Mouse (Mus musculus) right cerebral cortex, adult 18-20 months (tissue): ENCODE data around the gene Lifr.

Experiments used
- DNase-seq: peaks from one replicate; pipeline ENCODE4 v3.0.0; 2022; ENCODE audit warnings: mixed read lengths

The Lifr gene

DNA sequence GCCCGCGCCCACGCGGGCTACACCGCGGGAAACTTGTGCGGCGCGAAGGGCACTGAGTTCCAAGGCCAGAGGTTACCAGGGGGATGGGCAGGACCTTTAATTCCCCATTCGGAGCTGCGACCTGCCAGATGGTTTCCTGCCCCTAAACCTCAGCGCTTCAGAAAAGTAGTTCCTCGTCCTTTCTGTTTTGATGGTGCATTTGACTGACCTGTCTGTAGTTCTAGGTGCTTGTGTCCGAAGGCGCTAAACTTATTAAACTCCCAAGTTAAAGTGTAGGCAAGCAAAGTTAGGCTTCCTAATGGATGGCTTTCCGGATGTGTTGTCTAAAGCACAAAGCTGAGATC is 39.5 kb downstream of the Lifr start:
- no peak for DNase-seq

DNA sequence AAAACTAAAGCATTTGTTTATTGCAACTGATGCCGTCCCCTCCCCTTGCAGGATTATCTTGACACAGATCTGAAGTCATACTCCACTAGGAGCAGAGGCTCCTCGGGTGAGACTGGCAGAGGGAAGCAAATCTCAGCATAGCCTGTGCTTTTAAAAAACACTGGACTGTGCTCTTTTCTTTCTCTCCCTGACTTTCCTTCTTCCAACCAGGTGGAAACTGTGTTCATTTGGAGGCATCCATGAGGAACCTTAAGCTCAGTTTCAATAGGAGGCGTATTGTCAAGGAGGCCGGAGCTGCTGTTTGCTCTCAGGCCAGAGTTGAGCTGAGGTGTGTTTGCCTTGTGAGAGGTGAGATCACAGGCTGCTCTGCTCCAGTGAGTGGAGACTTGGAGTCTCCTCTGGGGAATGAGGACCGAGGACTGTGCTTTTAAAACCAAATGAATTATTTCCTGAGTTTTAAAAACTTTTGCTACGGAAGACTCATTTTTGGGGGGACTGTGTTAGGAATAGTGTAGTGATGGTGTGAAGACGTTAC is 40.3 kb downstream of the Lifr start:
- no peak for DNase-seq

DNA sequence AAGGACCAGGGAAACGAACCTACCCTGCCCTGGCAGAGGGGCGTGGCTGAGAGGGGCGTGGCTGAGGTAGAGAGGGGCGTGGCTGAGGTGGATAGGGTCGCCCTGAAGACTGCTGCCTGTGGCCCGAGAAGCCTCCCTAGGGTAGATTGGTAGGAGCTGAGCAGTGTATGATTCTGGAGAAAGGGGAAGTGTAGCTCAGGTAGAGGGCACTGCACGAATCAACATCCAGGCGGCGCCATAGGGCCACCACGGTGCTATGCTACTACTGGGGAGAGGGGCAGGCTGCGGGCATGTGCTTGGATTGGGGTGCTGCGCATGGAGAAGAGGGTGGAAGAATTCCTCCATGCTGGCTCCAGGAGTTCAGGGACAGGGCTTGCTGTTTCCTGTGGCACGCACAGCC is 42.3 kb downstream of the Lifr start:
- no peak for DNase-seq

DNA sequence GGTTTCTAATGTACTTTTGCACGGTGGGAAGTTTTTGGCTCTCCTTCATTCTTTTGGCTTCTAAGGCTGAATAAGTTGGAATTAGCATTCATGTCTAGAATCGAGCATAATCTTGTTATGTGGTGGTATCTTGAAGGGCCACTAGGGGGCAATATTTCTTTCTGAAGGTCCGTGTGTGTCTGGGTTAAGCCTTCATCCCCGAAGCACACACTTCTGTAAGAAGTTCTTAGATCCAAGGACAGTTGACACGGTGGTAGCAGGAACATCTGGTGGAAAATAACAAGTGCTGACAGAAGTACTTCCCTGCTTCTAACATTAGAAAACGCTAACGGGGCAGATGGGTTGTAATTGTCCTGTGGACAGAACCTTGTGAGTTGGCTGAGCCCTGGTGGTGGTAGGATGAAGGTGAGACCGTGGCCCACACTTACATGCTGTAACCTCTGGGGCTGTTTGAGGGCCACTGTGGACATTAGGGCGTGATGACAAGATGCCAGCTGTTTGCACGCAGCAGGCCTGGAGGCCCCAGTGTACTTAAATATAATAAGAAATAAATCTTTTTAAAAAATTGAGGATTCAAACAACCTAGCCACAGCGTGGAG is 44.1 kb downstream of the Lifr start:
- DNase-seq: peak; percentile 27

DNA sequence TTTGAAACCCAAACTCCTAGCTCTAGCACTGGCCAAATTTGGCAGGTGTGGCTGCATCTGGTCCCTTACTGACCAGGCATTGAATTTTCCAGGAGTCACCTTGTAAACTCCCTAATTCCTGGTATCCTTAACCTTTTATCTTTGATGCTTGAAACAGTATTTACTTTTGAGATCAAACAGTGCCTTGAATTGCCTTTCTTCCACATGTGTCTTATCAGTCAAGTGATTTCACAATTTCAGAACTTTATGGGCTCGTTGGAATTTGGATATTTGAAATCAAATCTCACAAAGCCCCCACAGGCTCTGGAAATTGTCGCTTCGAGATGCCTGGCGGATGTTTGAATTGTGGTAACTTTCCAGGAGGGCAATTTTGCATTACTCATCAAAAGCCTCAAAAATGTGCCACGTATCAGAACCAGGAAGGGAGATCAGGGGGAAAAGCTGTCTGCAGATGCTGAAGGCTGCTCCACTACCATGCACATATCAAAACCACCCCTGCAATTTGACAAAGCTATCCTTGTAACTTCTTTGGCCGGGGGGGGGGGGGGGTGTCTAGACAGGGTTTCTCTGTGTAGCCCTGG is 45.7 kb downstream of the Lifr start:
- no peak for DNase-seq

DNA sequence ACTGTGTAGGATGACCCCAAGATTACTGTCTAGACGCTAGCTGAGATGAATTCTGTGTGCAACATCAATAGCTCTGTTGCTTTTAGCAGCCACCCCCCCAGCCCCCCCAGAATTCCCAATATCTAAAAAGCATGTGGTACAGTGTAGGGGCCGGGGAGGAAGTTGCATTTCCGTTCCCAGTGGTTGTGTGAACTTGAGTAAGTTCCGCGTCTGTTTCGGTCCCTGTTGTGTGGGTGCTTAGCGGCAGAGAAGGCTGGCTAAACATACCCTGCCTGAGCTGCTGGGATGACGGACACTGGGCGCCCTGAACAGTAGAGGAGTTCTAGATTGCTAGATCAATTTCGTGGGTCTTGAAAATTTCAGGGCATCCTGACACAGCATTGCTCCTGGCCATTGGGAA is 46.5 kb downstream of the Lifr start:
- DNase-seq: no peak

DNA sequence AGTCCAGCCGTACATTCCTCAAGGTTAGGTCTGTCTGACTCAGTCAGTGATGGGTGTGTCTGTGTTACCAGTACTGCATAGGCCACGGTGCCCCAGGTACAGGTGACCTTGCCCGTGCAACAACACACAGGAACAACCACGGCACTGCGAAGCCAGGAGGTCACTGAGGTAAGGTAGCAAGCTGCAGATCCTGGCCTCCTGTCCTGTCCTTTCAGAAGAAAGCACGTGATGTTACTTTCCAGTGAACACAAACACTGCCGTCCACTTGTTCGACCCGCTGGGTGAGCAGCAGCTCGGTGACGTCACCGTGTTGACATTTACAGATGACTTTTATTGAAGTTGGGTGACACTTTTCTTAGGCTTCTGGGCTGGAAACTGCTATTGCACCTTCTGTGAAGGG is 47.2 kb downstream of the Lifr start:
- no peak for DNase-seq

DNA sequence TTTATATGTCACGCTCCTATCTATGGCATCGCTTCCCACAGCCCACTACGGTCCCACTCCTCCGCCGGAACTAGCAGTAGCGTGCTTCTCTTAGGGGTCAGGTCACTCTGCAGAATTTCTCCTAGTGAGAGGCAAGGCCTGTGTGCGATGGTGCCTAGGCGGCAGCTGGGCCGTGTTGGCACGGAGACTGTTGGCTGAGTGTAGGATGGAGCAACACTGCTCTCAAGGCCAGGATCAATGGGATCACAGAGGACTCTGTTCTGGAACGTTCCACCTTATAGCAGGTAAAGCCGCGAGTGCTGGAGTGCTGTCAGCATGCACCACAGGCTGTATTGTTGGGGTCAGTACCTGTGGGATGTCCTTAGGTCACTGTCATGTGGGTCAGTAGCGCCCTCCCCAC is 48.1 kb downstream of the Lifr start:
- DNase-seq: no peak

DNA sequence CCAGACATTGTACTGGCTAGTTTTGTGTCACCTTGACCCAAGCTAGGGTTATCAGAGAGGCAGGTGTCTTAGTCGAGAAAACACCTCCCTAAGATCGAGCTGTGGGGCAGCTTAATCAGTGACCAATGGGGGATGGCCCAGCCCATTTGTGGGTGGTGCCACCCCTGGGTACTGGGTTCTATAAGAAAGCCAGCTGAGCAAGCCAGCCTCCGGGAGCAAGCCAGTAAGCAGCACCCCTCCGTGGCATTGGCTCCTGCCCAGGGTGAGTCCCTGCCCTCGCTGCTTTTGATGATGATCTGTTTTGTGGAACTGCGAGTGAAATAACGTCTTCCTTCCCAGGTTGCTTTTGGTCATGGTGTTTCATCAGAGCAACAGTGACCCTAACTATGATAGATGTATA is 49.9 kb downstream of the Lifr start:
- no peak for DNase-seq

DNA sequence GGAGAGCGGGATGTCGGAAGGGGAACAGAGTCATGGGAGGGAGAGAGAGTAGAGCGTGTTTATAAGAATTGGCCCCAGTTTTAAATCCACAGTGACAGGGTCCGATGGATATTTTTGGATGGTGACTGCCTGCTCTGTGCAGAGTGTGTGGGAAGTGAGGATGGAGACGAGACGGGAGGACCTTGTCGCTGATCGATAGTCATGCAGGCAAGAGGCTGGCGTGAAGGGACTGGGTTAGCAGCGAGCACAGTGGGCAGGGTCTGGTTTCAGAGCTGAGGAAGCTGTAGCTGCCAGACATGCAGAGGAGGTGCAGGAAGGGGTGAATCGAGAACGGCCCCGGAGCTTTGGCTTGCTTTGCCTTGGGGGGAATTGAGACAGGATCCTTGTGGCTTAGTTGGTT is 50.8 kb downstream of the Lifr start:
- no peak for DNase-seq

DNA sequence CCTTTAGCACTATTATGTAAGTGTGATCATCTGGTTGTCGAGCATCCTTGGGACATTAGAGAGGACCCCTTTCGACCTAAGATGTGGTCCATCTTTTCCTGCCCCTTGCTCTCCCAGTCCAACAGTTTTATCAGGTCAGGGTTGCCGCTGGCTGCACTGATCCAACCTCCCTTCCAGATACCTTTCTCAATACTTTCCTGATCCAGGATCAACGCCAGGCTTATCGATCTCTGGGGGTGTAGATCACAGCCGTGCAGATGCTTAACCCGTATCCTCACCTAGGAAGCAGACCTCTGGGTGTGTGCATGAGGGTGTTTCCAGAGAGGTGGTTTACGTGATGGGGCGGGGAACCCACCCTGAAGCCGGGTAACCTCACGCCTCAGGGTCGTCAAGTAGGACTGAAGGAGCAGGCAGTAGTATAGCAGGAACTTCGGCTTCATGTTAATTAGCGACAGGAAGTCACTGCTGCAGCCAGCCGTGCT is 53.3 kb downstream of the Lifr start:
- no peak for DNase-seq

DNA sequence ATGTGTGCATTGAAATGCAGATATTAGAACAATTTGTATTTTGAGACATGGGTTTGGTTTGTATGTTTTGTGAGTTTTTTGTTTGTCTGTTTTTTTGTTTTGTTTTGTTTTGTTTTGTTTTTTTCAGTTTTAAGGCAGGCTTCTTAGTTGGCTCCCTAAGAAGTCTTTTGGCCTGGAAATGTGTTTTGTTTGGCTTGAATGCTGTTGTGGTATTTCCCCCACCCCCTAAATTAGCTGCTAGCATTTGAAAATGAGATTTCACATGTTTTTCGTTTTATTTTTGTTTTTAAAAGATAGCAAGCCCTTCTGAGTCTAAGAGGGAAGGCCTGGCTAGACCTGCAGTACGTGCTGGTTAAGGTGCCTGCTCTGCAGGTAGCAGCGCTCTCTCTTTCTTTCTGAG is 54.1 kb downstream of the Lifr start:
- no peak for DNase-seq

DNA sequence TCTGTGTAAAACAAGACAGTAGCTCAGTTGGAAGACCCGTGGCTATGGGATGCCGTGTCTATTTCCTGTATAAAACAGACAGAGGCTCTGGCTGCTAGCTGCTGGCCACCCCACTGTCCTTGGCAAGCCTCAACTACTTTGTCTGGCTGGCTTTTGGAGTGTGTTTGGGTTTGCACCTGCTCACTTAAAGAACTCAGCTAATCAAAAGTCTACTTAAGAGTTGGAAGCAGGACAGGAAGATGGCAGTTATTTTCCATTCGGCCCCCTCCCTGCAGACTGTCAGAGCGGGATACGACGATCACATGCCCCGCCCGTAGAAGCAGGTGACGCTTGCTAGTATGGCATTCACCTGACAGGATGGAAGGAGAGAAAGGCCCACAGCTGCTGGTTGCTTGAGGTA is 54.5 kb downstream of the Lifr start:
- no peak for DNase-seq

DNA sequence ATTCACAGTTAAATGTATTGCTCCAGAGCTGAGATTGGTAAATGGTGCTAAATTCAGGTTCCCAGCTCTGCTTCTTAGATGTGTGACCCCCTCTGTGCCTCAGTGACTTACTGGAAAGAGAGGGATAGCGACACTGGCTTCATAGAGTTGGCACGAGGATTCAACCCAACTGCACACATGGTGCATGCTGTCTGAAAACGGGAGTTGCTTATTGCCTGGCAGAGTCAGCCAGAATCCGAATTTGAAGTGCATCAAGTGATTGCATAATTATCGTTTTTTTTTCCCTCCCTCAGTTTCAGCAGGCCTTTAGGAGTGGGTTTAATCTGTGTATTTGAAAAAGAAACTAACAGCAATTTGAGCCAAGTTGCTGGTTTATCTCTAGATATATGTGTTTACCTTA is 55.1 kb downstream of the Lifr start:
- no peak for DNase-seq

DNA sequence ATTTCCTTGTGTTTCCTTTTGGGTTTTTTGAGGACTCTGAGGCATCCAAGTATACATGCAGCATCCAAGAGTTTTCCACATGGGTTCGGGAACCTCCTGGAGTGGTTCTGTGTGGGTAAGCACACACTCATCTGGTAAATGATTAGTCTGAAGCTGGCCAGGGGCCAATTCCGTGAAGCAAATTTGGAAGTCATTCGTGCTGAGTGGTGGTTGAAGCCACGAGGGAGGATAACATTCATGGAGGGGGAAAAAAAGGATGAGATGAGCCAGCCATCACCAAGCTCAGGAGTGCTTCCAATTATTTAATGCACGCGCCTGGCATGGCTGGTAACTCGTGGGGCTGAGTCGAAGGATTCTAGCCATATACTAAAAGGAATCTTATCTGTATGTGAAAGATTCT is 56.1 kb downstream of the Lifr start:
- peak; percentile 39 for DNase-seq

DNA sequence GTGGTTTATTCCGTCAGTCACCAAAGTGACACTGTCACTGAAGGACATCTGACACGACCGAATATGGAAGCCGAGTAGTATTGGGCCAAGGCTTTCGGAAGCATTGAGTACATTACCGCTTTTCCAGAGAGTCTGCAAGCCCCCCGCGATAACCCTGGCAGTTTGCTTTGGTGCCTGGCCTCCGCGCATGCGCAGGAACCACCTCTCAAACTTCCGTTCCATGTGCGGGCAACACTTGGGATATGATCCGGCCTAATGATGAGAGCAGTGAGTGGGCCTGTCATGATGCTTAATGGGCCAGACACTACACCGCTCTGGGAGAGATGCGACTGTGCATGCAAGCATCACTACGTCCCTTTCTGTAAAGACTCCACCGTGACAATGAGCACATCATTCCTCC is 59.4 kb downstream of the Lifr start:
- DNase-seq: no peak

DNA sequence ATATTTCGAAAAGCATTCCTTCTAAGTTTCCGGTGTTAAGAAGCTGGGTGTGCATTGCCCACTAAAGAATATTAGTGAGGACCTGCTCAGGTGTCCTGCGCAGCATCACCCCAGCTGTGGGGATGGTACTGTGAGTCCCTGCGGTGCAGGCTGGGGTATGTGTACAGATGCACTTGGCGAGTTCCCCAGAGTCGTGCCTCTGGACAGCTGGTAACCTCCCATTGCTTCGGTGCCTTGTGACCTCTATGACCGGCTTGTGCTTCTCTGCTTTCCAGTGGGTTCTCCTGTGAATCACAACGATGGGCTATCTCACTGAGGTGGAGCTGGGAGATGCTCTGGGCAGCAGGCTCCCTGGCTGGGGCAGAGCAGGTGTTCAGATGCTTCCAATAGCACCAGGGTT is 60.2 kb downstream of the Lifr start:
- no peak for DNase-seq

DNA sequence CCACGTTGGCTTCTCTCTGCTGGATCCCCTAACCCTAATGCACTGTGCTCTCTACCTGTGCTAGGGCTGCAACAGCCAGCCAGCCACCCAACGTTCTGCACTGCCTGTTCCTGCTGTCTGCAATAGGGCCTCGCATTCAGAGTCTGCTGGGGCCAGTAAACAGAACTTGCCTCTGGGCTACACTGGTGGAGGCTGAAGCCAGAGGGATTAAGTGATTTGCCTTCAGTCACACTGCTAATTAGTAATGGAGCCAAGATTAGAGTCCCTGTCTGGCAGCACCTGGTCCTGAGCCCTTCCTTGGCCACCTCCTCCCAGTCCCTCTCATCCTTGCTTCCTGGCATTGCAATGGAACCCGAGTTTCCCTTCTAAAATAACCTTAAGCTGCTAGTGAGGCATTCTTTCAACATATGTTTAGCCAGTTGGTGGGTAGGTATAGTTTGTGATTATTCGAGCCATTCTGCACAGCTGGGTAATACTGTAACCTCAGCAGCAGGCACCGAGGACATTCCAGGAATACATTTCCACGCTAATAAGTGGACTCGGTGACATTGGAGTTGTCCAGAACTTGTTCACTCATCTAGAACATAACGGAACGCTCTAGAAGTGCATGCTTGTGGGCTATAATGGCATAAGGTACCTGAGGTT is 61.8 kb downstream of the Lifr start:
- no peak for DNase-seq

DNA sequence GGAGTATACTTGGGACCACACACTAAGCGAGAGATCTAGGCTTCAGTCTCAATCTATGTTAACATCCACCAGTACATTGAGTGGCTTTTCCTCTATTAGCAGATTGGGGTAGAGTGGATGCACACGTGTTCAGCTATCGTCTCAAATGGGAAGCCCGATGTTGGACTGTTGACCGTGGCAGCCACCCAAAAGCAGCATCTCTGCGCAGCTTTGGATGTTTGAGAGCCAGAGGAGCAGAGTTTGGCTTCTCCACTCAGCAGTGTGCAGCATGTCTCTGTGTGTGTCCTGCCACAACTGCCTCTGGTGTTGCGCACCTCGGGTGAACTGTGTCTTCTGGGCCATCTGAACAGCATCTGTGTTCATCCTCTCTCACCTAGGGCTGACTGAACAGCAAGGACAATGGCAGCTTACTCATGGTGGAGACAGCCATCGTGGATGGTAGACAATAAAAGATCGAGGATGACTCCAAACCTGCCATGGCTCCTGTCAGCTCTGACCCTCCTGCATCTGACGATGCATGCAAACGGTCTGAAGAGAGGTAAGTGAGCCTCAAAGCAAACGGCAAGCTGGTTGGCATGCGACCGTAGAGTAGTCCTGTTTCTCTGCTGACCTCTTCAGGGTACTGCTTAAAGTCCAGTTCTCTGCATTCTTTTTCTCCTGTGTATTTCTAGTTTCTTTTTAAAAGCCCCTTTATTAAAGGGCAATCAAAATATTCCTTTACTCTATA is 63.8 kb downstream of the Lifr start:
- no peak for DNase-seq

DNA sequence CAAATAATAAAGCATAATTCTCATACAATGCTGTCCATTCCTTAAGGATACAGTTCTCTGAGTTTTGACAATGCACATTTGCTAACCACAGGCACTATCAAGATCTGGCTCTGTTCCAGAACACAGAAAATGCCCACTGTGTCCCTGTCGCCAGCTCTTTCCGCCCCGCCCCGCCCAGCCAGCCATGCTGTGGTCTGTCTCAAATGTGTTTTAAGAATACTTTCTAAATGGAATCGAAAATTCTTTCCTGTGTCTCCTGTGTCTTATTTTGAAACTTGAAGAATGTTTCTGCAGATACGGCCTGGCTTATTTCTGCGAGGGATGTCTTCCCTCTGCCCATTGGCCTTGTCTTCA is 64.3 kb downstream of the Lifr start:
- DNase-seq: no peak

DNA sequence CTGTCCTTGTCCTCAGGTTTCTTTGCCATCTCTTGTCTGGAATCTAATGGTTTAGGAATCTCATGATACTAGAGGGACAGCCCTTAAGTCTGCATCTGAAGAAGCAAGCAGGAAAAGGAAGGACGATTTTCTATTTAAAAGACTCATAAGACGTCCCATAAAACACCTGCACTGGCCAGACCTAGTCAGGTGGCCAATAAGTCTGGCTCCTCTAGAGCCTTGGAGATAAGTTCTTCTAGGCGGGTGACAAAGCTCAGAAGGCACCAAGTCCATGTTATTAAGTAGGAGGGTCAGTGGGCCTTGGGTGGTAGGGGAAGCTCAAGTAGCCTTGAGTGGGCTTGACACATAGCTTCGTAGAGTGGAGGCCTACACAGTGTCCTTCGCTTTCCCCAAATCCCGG is 67.2 kb downstream of the Lifr start:
- no peak for DNase-seq

DNA sequence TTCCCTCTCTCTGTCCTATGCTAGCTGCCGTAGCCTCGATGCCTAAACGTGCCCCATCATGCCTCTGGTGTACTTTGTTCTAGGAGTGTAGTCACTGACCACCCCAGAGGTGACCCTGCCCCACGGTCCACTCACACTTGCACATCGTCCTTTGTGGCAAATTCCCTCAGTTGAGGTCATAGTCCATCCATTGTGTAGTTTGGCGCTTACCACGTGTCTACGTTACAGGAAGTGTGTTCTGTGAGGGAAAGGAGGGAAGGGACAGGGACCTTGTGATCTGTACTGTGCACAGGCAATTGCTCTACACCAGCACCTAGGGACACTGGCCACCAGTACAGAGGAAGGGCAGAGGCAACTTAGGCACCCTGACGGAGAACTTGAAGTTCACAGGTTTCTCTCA is 69.5 kb downstream of the Lifr start:
- DNase-seq: no peak

DNA sequence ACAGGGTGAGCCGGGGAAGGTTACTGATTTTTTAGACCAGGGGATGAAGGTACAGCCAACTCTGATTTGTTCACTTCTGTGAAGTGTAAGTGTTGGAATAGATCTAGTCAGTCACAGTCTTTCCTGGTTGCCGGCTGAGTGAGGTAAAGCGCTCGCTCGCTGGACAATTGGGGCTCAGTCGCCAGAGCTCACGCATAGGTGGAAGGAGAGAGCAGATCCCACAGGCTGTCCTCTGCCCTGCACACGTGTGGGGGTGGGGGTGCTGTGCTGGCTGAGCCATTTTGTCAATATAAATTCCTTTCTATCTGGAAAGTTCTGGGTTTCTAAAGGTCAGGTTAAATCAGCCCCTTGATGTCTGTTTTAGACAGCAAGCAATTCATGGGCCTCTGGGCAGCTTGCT is 69.9 kb downstream of the Lifr start:
- no peak for DNase-seq

DNA sequence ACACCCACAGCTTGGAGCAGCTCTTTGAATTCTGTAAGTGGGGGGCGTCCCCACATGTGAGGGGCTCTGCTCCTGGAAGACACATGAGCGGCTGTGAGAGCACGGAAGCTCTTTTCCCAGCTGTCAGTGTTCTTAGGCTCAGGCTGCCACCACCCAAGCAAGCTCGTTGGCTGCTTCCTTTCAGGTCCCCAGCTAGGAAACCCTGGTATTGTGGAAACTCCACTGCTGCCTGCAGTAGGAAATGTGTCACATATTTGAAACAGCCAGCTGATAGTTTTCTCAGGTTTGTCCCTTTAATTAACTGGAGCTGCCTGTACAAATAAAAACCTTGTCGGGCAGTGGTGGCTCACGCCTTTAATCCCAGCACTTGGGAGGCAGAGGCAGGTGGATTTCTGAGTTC is 73.4 kb downstream of the Lifr start:
- DNase-seq: no peak
